Mouse (Mus musculus) embryo, embryonic 9.5 days (tissue): Measurements from ENCODE around the gene Vopp1.
"Not testable (repeated sequence)": the region's sequence is repeated elsewhere in the genome, so short reads cannot be mapped to it uniquely, and the experiment has no call there.

Source experiments
- DNase-seq: peaks from one replicate; pipeline ENCODE4 v3.0.0-alpha.2; 2017; ENCODE audit errors: extremely low spot score

The Vopp1 gene

GRCm38 (mm10) chr6:57824422-57825258 lies at the start of gene Vopp1:
Gene Vopp1 (minus strand): TSS chr6:57825159.
- peak; percentile 79 for DNase-seq

DNA sequence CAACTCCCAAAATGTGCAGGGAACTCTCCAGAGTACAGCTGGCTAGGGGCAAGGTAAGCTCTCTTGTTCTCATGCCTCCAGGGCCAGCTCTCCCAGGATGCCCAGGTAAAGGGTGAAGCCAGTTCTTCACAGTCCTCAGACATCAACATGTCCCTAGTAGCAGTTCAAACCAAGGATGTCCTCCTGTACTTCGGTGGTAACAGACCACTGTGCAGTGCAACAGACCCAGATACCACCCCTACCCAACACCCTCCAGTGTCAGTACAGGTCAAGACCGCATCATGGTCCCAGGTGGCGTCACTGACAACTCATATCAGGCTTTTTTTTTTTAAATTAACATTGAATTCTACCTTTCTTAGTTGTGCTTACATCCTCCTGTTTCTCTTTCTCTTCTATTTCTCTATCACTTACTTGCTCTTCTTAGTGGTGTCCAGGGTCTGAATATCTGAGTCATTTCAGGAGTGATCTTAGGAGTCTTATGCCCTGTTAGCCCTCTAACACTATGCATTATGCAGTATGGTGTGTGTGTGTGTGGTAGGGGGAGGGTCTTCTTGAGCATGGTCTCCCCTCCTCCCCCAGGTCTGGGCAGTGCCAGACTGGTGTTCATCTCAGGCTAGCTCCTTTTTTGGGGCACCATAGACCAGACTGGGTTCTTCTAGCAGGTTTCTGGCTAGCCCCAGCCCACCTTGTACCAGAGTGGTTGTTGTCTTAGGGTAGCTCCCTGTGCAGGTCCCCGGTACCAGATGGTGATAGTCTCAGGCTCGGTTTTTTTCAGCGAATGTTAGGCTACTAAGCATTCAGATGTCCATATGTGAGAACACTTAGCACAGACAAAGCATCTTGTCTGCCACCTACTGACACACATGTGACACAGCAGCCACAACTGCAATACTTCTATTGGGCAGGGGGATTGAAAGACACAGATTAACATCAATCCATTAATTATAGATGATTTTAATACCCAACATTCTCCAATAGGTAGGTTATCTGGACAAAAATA lies 34.4 kb upstream of the Vopp1 start:
- DNase-seq, result peak; percentile 27

GRCm38 (mm10) chr6:57851177-57851576 lies 26.2 kb upstream of the Vopp1 start:
- not testable (repeated sequence) for DNase-seq

GRCm38 (mm10) chr6:57850286-57850685 lies 25.3 kb upstream of the Vopp1 start, which contains the start of gene Vmn1r21:
Gene Vmn1r21 (minus strand): TSS chr6:57850343.
- DNase-seq, result no peak

DNA sequence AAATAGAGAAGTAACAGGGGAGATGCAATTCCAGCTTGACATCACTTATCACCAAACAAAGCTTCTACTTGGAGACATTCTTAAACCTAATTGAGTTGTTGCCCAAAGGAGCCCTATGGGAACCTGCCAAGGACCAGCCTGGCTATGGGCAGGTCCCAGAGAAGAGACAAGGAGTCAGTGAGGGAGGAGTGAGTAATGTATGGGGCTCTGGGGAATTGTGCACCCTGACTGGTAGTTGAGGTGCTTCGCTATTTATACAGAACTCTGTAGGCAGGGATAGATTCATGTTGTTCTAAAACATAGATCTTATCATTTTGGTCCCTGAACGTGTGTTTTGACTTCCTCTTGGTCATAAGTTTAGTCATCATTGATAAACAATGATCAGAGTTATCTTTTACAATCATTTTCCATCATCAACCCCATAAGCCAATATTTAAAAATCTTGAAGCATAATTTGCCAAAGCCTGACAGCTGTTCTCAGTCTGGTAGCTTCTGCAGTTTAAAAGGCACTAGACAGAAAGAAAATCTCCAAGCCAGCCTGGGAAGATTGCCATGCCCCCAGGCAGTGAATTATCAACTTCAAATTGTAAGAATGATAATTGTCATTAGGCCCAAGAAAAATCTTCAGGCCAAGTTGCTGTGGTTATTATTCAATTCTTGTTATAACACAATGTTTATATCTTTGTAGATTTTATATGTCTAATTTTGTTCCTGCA lies 14.9 kb upstream of the Vopp1 start:
- no peak for DNase-seq

DNA sequence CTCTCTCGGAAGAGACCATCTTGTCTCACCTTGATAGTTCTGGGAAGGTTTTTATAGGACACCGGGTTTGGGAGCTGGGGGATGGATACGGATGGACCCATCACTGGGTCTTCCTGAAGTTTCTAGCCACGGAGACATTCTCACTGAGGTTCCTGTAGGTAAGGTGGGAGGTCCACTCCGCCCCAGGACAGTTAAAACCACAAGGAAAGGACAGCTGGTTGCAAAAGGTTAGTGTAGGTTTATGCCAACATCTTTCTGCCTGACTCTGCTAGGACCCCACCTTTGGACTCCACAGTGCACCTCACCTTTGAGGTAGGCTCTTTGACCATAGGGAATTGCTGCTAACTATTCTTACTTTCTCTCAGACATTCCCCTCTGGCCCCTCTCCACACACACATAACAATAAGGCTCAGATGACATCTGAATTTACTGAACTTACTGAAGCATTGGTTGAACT lies 328 bp upstream of the Vopp1 start:
- DNase-seq, result no peak

GRCm38 (mm10) chr6:57823461-57823860 lies 1.5 kb downstream of the Vopp1 start:
- no peak for DNase-seq

DNA sequence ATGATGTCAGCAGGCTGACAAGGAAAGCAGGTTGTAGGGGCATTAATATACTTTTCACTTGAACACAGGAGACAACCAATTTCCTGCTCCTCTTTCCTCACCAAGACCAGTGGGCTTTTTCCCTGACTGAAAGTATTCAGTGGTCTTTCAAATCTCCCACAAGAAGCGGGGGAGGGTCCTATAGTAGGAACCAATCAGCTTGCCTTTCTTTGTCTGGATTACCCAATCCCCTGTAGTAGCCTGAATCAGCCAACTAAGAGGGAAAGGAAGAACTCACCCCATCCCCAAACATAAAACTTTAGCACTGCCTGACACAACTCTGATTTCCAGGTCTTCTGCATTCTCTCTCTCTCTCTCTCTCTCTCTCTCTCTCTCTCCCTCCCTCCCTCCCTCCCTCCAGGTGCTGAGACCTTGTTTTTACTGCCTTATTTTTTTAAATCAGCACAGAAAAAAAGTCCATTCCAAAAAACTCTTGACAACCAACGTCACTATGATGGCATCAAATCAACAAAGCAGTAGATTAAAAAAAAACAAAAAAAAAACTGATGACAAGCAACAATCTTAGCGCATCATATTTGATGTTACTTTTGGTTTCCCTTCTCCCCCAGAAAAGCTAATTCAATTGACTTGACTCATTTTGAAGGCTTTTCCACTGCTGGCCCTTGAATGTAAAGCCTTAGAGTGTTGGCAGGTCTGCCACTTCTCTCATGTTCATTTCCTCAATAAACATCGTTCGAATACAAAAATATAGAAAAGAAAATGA lies 2.1 kb downstream of the Vopp1 start:
- peak; percentile 60 for DNase-seq

DNA sequence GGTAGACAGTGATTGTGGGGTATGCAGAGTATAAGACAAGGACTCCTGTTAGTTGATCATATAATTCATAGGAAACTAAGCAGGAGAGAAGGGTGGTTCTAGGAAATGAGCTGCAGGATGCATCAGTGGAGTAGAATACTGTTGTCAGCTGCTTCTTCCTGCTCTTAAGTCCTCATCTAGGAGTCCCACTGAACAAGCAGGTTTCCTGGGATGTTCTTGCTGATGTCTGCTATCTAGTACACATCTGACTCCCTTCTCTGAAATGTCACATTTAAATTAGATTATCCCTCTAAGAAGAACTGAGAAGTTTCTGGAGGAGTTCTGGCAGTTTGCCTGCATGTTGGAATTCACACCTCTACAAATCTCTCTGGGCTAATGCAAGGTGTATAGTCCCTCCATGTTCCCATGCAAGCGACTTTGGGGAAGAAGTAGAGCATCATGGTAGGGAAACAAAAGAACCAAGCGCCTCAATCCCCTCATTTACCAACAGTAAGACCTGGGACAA lies 10.5 kb downstream of the Vopp1 start:
- no peak for DNase-seq

GRCm38 (mm10) chr6:57811748-57812730 lies 12.9 kb downstream of the Vopp1 start:
- DNase-seq, result no peak

GRCm38 (mm10) chr6:57805218-57806069 lies 19.5 kb downstream of the Vopp1 start:
- no peak for DNase-seq

DNA sequence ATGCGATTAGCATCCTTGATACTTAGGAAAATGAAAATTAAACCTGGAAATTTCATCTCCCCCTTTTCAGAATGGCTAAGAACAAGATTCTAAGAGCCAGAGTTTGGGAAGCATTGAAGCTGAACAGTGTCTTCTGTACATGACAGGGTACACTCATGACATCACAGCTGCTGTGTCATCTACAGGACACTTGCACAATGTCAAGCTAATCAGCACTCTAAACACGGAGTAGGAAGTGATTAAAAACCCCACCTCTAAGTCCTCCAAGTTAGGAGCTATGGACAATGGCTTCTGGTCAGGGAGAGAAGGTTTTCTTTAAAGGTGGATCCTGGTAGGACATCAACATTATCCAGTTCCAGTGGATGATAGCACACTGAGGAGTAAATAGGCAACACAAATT lies 21.8 kb downstream of the Vopp1 start:
- no peak for DNase-seq

DNA sequence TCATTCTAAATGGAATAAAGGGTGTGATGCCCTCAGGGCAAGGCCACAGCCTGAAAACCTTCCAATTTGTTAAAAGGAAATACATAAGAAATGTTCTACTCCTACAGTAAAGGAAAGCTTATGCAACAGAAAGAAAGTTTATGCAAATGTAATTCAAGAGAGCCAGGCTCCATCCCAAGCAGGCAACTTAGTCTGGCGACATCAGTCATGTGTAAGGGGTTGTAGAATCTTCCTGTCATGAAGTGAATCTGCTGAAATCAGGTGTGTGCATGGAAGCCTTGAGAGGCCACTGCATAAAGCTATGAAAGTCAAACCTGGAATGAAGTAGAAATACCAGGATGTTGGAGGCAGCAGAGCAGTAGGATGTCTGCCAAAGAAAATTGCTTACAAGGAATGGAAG lies 26.0 kb downstream of the Vopp1 start:
- DNase-seq, result no peak

DNA sequence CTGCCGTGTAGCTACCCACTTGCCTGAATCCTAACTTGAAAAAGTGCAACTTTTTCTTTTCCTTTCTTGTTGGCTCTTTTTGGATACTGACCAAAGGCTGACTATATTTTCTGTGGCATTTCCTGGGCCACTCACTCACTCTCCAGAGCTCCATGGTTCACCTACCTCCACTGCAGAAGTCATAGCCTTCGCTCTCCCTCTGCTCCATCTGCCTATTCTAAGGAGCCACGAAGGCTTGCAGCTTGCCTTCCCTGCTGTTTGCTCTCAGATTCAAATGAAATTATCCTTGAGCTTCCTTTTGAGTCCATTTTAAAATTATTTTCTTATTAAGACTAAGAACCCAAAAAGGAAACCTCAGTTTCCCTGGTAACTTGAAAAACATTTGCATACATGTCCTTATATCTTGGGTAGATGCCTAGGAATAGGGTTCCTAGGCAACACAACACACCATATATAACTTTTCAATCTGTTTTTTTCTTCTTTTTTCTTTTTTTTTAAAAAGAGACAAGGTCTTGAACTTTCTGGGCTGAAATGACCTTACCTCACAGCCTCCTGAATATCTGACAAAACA lies 28.0 kb downstream of the Vopp1 start:
- no peak for DNase-seq

DNA sequence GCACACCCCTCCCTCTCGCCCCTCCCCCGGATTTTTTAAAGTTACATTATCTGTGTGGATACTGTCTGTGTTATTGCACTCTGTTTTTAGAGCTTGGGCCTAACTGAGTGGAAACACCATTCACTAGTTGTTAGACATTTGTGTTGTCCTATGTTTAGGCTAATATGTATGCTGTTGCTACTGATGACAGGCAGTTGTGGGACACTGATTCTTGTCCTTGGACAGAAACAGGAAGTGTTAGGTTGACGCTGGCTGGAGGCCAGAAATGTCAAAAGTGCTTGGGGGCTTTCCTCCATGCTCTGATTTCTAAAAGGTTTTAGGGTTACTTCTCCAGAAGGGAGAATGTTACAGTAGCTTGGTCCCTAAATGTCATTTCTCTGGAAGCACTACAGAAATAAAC lies 29.1 kb downstream of the Vopp1 start:
- DNase-seq, result no peak

GRCm38 (mm10) chr6:57792821-57793220 lies 32.1 kb downstream of the Vopp1 start:
- not testable (repeated sequence) for DNase-seq

GRCm38 (mm10) chr6:57790542-57790941 lies 34.4 kb downstream of the Vopp1 start:
- DNase-seq, result no peak

- DNase-seq, result no peak
Observed at GRCm38 (mm10) chr6:57787376-57787775, 37.6 kb downstream of the Vopp1 start.
